Mouse (Mus musculus): Measurements from ENCODE around the gene Mettl6.

The Mettl6 gene

DNA sequence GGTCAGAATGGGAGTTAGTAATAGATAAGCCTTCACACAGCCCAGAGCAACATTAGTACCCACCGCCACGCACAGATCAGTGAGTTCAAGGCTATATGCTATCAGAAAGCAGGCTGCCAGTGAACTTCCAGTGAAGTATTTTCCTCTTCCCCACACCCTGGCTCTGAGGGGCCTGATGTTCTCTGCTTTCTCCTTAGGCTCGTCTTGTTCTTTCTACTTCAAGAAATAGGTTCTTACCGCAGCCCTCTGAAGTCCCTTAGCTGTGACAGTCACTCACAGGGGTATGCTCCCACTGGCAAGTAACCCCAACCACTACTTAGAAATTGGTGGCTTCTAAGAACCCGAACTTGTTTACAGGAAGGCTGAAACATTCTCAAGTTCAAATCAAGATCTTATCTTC, 61.7 kb downstream of the Mettl6 start:
- no peak for DNase-seq (ENCODE audit: low read depth, low spot score)

DNA sequence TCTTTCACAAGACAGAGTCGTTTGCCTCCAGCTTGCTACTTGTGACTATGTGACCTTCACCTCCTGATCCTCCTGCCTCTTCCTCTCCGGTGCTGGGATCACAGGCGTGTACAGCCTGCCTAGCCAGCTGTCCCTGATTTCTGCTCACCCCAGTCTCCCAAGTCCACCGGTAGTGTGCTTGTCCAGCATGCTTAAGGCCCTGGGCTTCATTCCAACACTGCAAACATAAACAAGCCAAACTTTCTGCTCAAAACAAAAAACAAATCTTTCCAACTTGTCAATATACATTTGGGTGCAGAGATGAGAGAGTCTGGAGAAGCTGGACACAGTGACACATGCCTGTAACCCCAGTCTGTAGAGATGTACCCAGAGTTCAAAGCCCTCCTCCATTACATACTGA, 62.4 kb downstream of the Mettl6 start:
- no peak for DNase-seq (ENCODE audit: low read depth, low spot score)

DNA sequence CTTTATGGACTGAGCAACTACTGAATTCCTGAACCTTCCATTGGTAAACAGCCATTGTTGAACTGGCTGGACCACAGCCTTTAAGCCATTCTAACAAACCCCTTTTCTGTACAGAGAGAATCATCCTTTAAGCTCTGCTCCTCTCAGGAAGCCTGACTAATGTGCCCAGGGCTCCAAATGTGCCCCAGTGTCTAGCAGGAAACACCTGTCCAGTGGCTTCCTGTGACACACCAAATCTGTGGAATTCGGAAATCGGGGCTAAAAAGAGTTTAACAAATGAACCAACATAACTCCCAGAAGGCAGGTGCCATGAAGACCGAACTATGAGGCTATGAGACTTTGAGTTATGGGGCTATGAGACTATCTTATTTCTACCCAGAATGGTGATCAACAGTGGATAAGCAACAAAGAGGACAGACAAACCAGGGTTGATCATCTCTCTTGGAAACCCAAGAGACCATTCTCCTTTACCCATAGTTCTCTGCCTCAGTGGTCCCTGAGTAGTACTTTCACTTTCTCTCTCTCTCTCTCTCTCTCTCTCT, 63.0 kb downstream of the Mettl6 start:
- peak; percentile 26 for DNase-seq (ENCODE audit: low read depth, low spot score)

DNA sequence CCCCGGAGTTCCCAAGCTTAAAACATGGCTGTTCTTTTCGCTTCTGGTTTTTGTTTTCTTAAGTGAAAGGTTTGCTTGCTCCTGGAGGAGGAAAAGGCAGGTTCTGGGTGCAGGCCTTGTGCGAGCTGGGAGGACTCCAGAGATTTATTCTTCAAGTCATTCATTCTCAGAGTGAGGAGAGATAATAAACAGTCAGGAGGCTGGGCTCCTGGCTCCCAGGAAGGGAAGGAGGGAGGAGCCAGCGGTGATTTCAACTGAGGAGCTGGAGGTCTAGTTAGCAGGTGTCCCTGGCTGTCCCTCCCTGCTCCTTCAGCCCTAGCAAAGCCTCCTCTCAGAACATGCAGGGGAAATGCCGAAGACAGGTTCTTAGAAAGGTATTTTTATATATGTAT, 65.8 kb downstream of the Mettl6 start:
- DNase-seq (ENCODE audit: low read depth, low spot score) = no peak

DNA sequence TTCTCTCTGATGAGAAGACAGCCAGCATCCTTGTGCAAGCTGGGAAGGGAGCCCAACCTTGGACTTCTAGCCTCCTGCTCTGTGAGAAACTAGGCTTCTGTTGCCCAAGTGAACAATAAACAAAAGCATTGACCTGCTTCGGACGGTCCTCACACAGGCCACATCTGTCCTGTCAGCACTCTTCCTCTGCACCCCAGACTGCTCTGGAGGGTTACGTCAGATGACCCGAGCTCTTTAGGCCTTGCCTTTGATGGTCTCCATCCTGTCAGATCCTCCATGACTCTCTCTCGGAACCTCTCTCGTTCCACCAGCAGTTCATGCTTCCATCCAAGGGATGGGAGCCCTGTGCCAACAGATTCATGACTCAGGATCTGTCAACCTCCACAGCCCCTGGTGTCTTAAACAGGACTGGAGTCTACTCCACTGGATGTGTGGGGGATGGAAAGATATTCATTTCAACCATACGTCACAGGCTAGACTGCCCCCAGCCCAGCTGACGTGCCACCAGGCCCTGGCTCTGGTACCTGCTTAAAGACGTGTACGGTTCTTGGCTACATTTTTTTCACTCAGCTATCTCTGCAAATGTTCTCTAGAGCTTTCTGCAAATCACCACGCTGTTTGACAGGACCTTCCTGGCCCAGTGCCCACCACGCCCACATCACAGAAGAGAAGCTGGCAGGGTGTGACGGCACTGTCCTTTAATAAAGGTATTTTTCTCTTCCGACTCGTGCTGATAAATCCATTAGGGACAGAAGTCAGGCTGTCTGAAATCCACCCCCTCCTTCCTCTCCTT, 66.4 kb downstream of the Mettl6 start:
- DNase-seq (ENCODE audit: low read depth, low spot score) = no peak
